ENCODE assay signal across 14 mouse cellular contexts in the genomic region with DNA sequence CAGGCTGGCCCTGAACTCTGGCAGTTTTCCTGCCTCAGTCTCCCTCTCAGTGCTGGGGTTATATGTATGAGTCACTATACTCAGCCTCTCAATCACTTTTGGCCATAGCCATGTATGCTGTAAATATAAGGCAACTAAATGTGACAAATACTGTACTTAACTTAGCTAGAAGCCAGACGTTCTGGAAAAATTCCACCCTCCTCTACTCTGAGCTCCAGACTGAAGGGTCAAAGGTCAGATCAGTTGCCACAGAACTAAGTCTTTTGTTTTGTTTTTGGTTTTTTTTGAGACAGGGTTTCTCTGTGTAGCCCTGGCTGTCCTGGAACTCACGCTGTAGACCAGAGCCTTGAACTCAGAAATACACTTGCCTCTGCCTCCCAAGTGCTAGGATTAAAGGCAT.
"Had no signal": no experiment of that assay in that cellular context is flagged by ENCODE, and none has a peak within 500 bp of the region (broad histone marks: within the 10 kb centered on the region; RNA-seq: fewer than 3 reads in every experiment).

No protein-coding gene starts in this region.

- H3K9me3 ChIP-seq: intestine, embryonic 15.5 days; limb, embryonic 12.5 days; midbrain, embryonic 10.5 days; neural tube, embryonic 13.5 days; stomach, embryonic 15.5 days had no signal

- DNase-seq: kidney, adult 18-20 months; kidney, postnatal 10 days; kidney, postnatal 4 days; lung, postnatal 36 days; right cerebral cortex, postnatal 14 days; thymus, postnatal 4 days had no signal

- H3K36me3 ChIP-seq: intestine, embryonic 15.5 days; limb, embryonic 12.5 days; midbrain, embryonic 10.5 days; stomach, embryonic 15.5 days had no signal

- H3K4me3 ChIP-seq: intestine, embryonic 15.5 days; layer of hippocampus, adult 2 months; limb, embryonic 12.5 days; midbrain, embryonic 10.5 days; neural tube, embryonic 13.5 days; stomach, embryonic 15.5 days had no signal

- ATAC-seq: intestine, embryonic 15.5 days; midbrain, embryonic 16.5 days had no signal

- H3K27me3 ChIP-seq: intestine, embryonic 15.5 days; limb, embryonic 12.5 days; neural tube, embryonic 13.5 days; stomach, embryonic 15.5 days had no signal

- H3K4me2 ChIP-seq: intestine, embryonic 15.5 days; limb, embryonic 12.5 days; neural tube, embryonic 13.5 days; stomach, embryonic 15.5 days had no signal

- H3K9ac ChIP-seq: intestine, embryonic 15.5 days; limb, embryonic 12.5 days; liver, embryonic 14.5 days; neural tube, embryonic 13.5 days; stomach, embryonic 15.5 days had no signal

- H3K27ac ChIP-seq: intestine, embryonic 15.5 days; layer of hippocampus, adult 2 months; limb, embryonic 12.5 days; midbrain, embryonic 10.5 days; neural tube, embryonic 13.5 days; stomach, embryonic 15.5 days had no signal
